Mouse (Mus musculus) inflammation-experienced regulatory T-cells, adult 6 months (primary cell): ENCODE measurements around the gene Fam217b. TPM values are rescaled to one million over a fixed set of nuclear protein-coding genes. Genes with fewer than 3 reads are reported as not detected.

Experiments
- ATAC-seq: one replicate; pipeline ENCODE4 v1.8.0; 2017
- polyA plus RNA-seq, 3 experiments: library from polyadenylated mRNA; unstranded; fragments of 100-300 nt; shearing (Covaris generic); gene quantifications; one replicate each; pipeline ENCODE4 v1.2.1; 2017

The Fam217b gene
- polyA plus RNA-seq, 3 experiments from 2014 or later: 0.20 TPM; not detected in 2

GRCm38 (mm10) chr2:178449386-178449785 is 35.1 kb downstream of the Fam217b start:
- no peak for ATAC-seq

GRCm38 (mm10) chr2:178450236-178450635 is 35.9 kb downstream of the Fam217b start:
- no peak for ATAC-seq

- ATAC-seq: no peak
Observed at GRCm38 (mm10) chr2:178450961-178451360, 36.6 kb downstream of the Fam217b start.

GRCm38 (mm10) chr2:178454664-178455516 is 40.6 kb downstream of the Fam217b start:
- ATAC-seq: no peak

GRCm38 (mm10) chr2:178457414-178457813 is 43.1 kb downstream of the Fam217b start:
- ATAC-seq: no peak

- ATAC-seq: no peak
Observed at GRCm38 (mm10) chr2:178460353-178460752, 46.0 kb downstream of the Fam217b start.

GRCm38 (mm10) chr2:178471546-178472480 is 57.5 kb downstream of the Fam217b start:
- ATAC-seq: no peak

GRCm38 (mm10) chr2:178473916-178474315 is 59.6 kb downstream of the Fam217b start:
- ATAC-seq: no peak

Other genes with a start within 250 kb of the Fam217b start
- not detected for gene Sycp2, start 6.8 kb upstream of the Fam217b start, polyA plus RNA-seq
- gene Ppp1r3d, start 52 bp upstream of the Fam217b start, polyA plus RNA-seq: not detected
- not detected for gene Cdh26, start 16.0 kb downstream of the Fam217b start, polyA plus RNA-seq